Mouse (Mus musculus): ENCODE results near the gene Prrt2.

The Prrt2 gene

GRCm38 (mm10) chr7:127020031-127020430, 980 bp downstream of the Prrt2 start:
- DNase-seq (ENCODE audit: low spot score in 2 of 2) = no peak

GRCm38 (mm10) chr7:127019306-127019960, 1.6 kb downstream of the Prrt2 start:
- no peak for DNase-seq (ENCODE audit: low spot score in 2 of 2)

GRCm38 (mm10) chr7:127018416-127019305, 2.4 kb downstream of the Prrt2 start:
- DNase-seq (ENCODE audit: low spot score in 2 of 2) = no peak

- DNase-seq (ENCODE audit: low spot score in 2 of 2) = peak in 1 of 2 experiments; percentile 6
These were observed 3.1 kb downstream of the Prrt2 start for GRCm38 (mm10) chr7:127017950-127018345.

- DNase-seq (ENCODE audit: low spot score in 2 of 2) = peak; percentile 96 to 97
These were observed 3.8 kb downstream of the Prrt2 start, which contains the start of gene Pagr1a for GRCm38 (mm10) chr7:127016971-127017949. Gene Pagr1a (minus strand): TSS chr7:127017352.

- no peak for DNase-seq (ENCODE audit: low spot score in 2 of 2)
These were observed 4.5 kb downstream of the Prrt2 start for GRCm38 (mm10) chr7:127016486-127016938.

- DNase-seq (ENCODE audit: low spot score in 2 of 2) = no peak
These were observed 4.7 kb downstream of the Prrt2 start, which contains the start of gene Pagr1b for GRCm38 (mm10) chr7:127016481-127016485. Gene Pagr1b (minus strand): TSS chr7:127016484.

- DNase-seq (ENCODE audit: low spot score in 2 of 2) = peak; percentile 45 to 61
These were observed 4.9 kb downstream of the Prrt2 start for GRCm38 (mm10) chr7:127016081-127016480.

GRCm38 (mm10) chr7:127014993-127015392, 6.0 kb downstream of the Prrt2 start:
- no peak for DNase-seq (ENCODE audit: low spot score in 2 of 2)

- DNase-seq (ENCODE audit: low spot score in 2 of 2) = peak; percentile 85 to 87
These were observed 6.7 kb downstream of the Prrt2 start, which contains the start of gene Mvp for GRCm38 (mm10) chr7:127014320-127014719. Gene Mvp (minus strand): TSS chr7:127014621.

GRCm38 (mm10) chr7:127013385-127013784, 7.6 kb downstream of the Prrt2 start:
- no peak for DNase-seq (ENCODE audit: low spot score in 2 of 2)

- no peak for DNase-seq (ENCODE audit: low spot score in 2 of 2)
These were observed 8.2 kb downstream of the Prrt2 start for GRCm38 (mm10) chr7:127012845-127013244.

GRCm38 (mm10) chr7:127012374-127012773, 8.6 kb downstream of the Prrt2 start:
- DNase-seq (ENCODE audit: low spot score in 2 of 2) = no peak

- no peak for DNase-seq (ENCODE audit: low spot score in 2 of 2)
These were observed 9.3 kb downstream of the Prrt2 start for GRCm38 (mm10) chr7:127011717-127012116.

GRCm38 (mm10) chr7:127011051-127011450, 10.0 kb downstream of the Prrt2 start:
- no peak for DNase-seq (ENCODE audit: low spot score in 2 of 2)

- no peak for DNase-seq (ENCODE audit: low spot score in 2 of 2)
These were observed 11.5 kb downstream of the Prrt2 start for GRCm38 (mm10) chr7:127009307-127010085.

- peak; percentile 90 to 93 for DNase-seq (ENCODE audit: low spot score in 2 of 2)
These were observed 12.6 kb downstream of the Prrt2 start for GRCm38 (mm10) chr7:127008239-127009019.

- DNase-seq (ENCODE audit: low spot score in 2 of 2) = no peak
These were observed 13.5 kb downstream of the Prrt2 start for GRCm38 (mm10) chr7:127007313-127008024.

- no peak for DNase-seq (ENCODE audit: low spot score in 2 of 2)
These were observed 16.7 kb downstream of the Prrt2 start for GRCm38 (mm10) chr7:127004122-127004875.

All from heart, adult 9 months (tissue).